Mouse (Mus musculus): ENCODE results near the gene 2410141K09Rik. TPM values are rescaled to one million over a fixed set of nuclear protein-coding genes. Genes with fewer than 3 reads are reported as not detected.
"Not testable (repeated sequence)": the region's sequence is repeated elsewhere in the genome, so short reads cannot be mapped to it uniquely, and the experiment has no call there.

Gene 2410141K09Rik
- not detected in 2 replicates for polyA plus RNA-seq (2014; fragmentation: Nextera tagmentation; extraction: Ambion mirVana)

- ATAC-seq (ENCODE audit: low FRiP score); H3K4me3 ChIP-seq (ENCODE audit: low read depth, low read length): not testable (repeated sequence)
- no CpG with 5 or more reads among the region's 6 CpGs for WGBS
Observed at GRCm38 (mm10) chr13:66441018-66441417, at the start of gene 2410141K09Rik. Gene 2410141K09Rik (minus strand): TSS chr13:66441118.

GRCm38 (mm10) chr13:66426858-66427257, 14.1 kb downstream of the 2410141K09Rik start:
- H3K27ac ChIP-seq (ENCODE audit: low read depth, low read length); ATAC-seq (ENCODE audit: low FRiP score): not testable (repeated sequence)
- WGBS: no CpG with 5 or more reads among the region's 5 CpGs

More at GRCm38 (mm10) chr13:66441018-66441417, at the start of gene 2410141K09Rik:
- not testable (repeated sequence) for H3K9ac ChIP-seq (ENCODE audit: low read length); DNase-seq (ENCODE audit: low spot score, missing footprints); H3K9me3 ChIP-seq (ENCODE audit: control insufficient read depth, low read length); H3K27ac ChIP-seq (ENCODE audit: low read depth, low read length); H3K4me1 ChIP-seq (ENCODE audit: control insufficient read depth, insufficient read depth, low read length); H3K36me3 ChIP-seq (ENCODE audit: control insufficient read depth, insufficient read depth, low read length); H3K27me3 ChIP-seq (ENCODE audit: control insufficient read depth, insufficient read depth, low read length); H3K4me2 ChIP-seq

GRCm38 (mm10) chr13:66414962-66415361, 26.0 kb downstream of the 2410141K09Rik start:
- not testable (repeated sequence) for H3K27me3 ChIP-seq (ENCODE audit: control insufficient read depth, insufficient read depth, low read length); H3K9ac ChIP-seq (ENCODE audit: low read length); H3K9me3 ChIP-seq (ENCODE audit: control insufficient read depth, low read length); H3K4me1 ChIP-seq (ENCODE audit: control insufficient read depth, insufficient read depth, low read length); H3K27ac ChIP-seq (ENCODE audit: low read depth, low read length); ATAC-seq (ENCODE audit: low FRiP score); H3K4me2 ChIP-seq; H3K36me3 ChIP-seq (ENCODE audit: control insufficient read depth, insufficient read depth, low read length); H3K4me3 ChIP-seq (ENCODE audit: low read depth, low read length); DNase-seq (ENCODE audit: low spot score, missing footprints)
- WGBS: no CpG with 5 or more reads among the region's 2 CpGs

More at GRCm38 (mm10) chr13:66426858-66427257, 14.1 kb downstream of the 2410141K09Rik start:
- H3K27me3 ChIP-seq (ENCODE audit: control insufficient read depth, insufficient read depth, low read length); H3K9me3 ChIP-seq (ENCODE audit: control insufficient read depth, low read length); H3K9ac ChIP-seq (ENCODE audit: low read length); H3K4me1 ChIP-seq (ENCODE audit: control insufficient read depth, insufficient read depth, low read length); DNase-seq (ENCODE audit: low spot score, missing footprints); H3K4me2 ChIP-seq; H3K4me3 ChIP-seq (ENCODE audit: low read depth, low read length); H3K36me3 ChIP-seq (ENCODE audit: control insufficient read depth, insufficient read depth, low read length): not testable (repeated sequence)

Other genes with a start within 250 kb of the 2410141K09Rik start
- gene Gm10772, start 213.5 kb downstream of the 2410141K09Rik start, polyA plus RNA-seq (2014; fragmentation: Nextera tagmentation; extraction: Ambion mirVana): not detected in 2 replicates

All from midbrain, embryonic 11.5 days (tissue).